Comparison of ENCODE assay signal across 25 mouse cellular contexts in genomic region chr2:60920076-60920475, GRCm38 (mm10). TPM values are rescaled to one million over a fixed set of nuclear protein-coding genes. Genes with fewer than 3 reads are reported as not detected.
DNase-seq lines count a peak whose midpoint lies in the region; ATAC-seq and TF ChIP-seq lines count a peak whose summit lies in the region.
"Had no signal": no experiment of that assay in that cellular context is flagged by ENCODE, and none has a peak within 500 bp of the region (broad histone marks: within the 10 kb centered on the region; RNA-seq: fewer than 3 reads in every experiment).

No protein-coding gene starts in this region.

- no peaks in the 10 kb centered on the region for H3K36me3 ChIP-seq in heart, embryonic 11.5 days (ENCODE audit: control insufficient read depth, insufficient read depth, low read length)
- H3K36me3 ChIP-seq in heart, embryonic 15.5 days = no peaks in the 10 kb centered on the region
- no peaks in the 10 kb centered on the region for H3K36me3 ChIP-seq in lung, embryonic 14.5 days (ENCODE audit: insufficient read depth)
- H3K36me3 ChIP-seq: forebrain, embryonic 10.5 days; G1E; hindbrain, embryonic 12.5 days; hindbrain, embryonic 15.5 days had no signal

- 0 out of 2 replicates have a peak overlapping the region, but pooled peaks have one; percentile 22 for H3K27ac ChIP-seq in heart, embryonic 11.5 days (ENCODE audit: low read depth, low read length)
- H3K27ac ChIP-seq in heart, embryonic 15.5 days = peak overlapping the region; percentile 24; the same call in 1 of the 2 replicates
- H3K27ac ChIP-seq in lung, embryonic 14.5 days (ENCODE audit: low read depth) = no peak overlapping the region
- H3K27ac ChIP-seq: forebrain, embryonic 10.5 days; forebrain, embryonic 13.5 days; hindbrain, embryonic 12.5 days; hindbrain, embryonic 15.5 days had no signal

- H3K27me3 ChIP-seq in heart, embryonic 11.5 days (ENCODE audit: control insufficient read depth, insufficient read depth, low read length) = no peaks in the 10 kb centered on the region
- no peaks in the 10 kb centered on the region for H3K27me3 ChIP-seq in heart, embryonic 15.5 days
- no peaks in the 10 kb centered on the region for H3K27me3 ChIP-seq in lung, embryonic 14.5 days (ENCODE audit: insufficient read depth, low read length)
- H3K27me3 ChIP-seq: CH12.LX; forebrain, embryonic 13.5 days; hindbrain, embryonic 12.5 days; hindbrain, embryonic 15.5 days; Patski had no signal

- ATAC-seq in heart, embryonic 11.5 days (replicated peaks; ENCODE audit: insufficient number of reproducible peaks, low FRiP score, low TSS enrichment) = no peak
- ATAC-seq in heart, embryonic 15.5 days (replicated peaks; ENCODE audit: insufficient number of reproducible peaks, insufficient read depth, low FRiP score, low read depth) = no peak
- no peak for ATAC-seq in lung, embryonic 14.5 days (ENCODE audit: insufficient read depth)
- ATAC-seq: forebrain, embryonic 13.5 days; forebrain, embryonic 16.5 days; intestine, postnatal 0 days; Patski had no signal

- DNase-seq in heart, adult 11 months = peak; percentile 89
- DNase-seq in heart, adult 9 months (ENCODE audit: low spot score in 2 of 2) = no peak
- no peak for DNase-seq in heart, postnatal 25 days (ENCODE audit: low spot score)
- no peak for DNase-seq in heart, postnatal 14 days
- peak; percentile 24 for DNase-seq in lung, embryonic 14.5 days
- no peak for DNase-seq in lung, postnatal 10 days
- DNase-seq: adrenal gland, postnatal 10 days; adrenal gland, postnatal 36 days; B cell, adult 2 months; cerebellum, adult 18-20 months; cerebellum, adult 9-10 months; cerebellum, postnatal 14 days; gastrocnemius, postnatal 25 days; kidney, adult 2 months had no signal

- no peak overlapping the region for H3K9ac ChIP-seq in heart, embryonic 11.5 days (ENCODE audit: low read depth, low read length)
- no peak overlapping the region for H3K9ac ChIP-seq in heart, embryonic 15.5 days
- no peak overlapping the region for H3K9ac ChIP-seq in lung, embryonic 14.5 days
- H3K9ac ChIP-seq: forebrain, embryonic 13.5 days; hindbrain, embryonic 12.5 days; hindbrain, embryonic 15.5 days had no signal

- intact Hi-C loops in heart, postnatal 25 days (cut with DNase I) = loop anchor here (5.0 kb wide), 1 partner anchor 108 kb away; no protein-coding TSS in a partner anchor
- intact Hi-C loops in heart, postnatal 14 days (cut with DNase I) = no loop called here

- no peak for TF ChIP-seq CTCF in lung, embryonic 14.5 days (IDR thresholded peaks at IDR 0.05; ENCODE audit: low read depth)

- 4% methylated on average over 3 of the region's 3 CpGs for WGBS in heart, embryonic 11.5 days (ENCODE audit: insufficient replicate concordance)
- WGBS in heart, embryonic 15.5 days = 14% methylated on average over 3 of the region's 3 CpGs
- WGBS in lung, embryonic 14.5 days = 25% methylated on average over 3 of the region's 3 CpGs

- no peak overlapping the region for H3K4me2 ChIP-seq in heart, embryonic 11.5 days
- H3K4me2 ChIP-seq in heart, embryonic 15.5 days = no peak overlapping the region
- H3K4me2 ChIP-seq in lung, embryonic 14.5 days = no peak overlapping the region
- H3K4me2 ChIP-seq: forebrain, embryonic 13.5 days; hindbrain, embryonic 12.5 days; hindbrain, embryonic 15.5 days had no signal

- H3K4me3 ChIP-seq in heart, embryonic 11.5 days (ENCODE audit: low read depth, low read length) = no peak overlapping the region
- H3K4me3 ChIP-seq in heart, embryonic 15.5 days = no peak overlapping the region
- no peak overlapping the region for H3K4me3 ChIP-seq in lung, embryonic 14.5 days (ENCODE audit: low read depth, low read length)
- H3K4me3 ChIP-seq: forebrain, embryonic 10.5 days; forebrain, embryonic 13.5 days; hindbrain, embryonic 12.5 days; hindbrain, embryonic 15.5 days had no signal

- peaks cover 70% of the 10 kb centered on the region for H3K4me1 ChIP-seq in heart, embryonic 11.5 days (ENCODE audit: control insufficient read depth, insufficient read depth, low read length)
- peaks cover 68% of the 10 kb centered on the region for H3K4me1 ChIP-seq in heart, embryonic 15.5 days (replicated peaks)
- peaks cover 29% of the 10 kb centered on the region for H3K4me1 ChIP-seq in lung, embryonic 14.5 days (ENCODE audit: insufficient read depth)
- H3K4me1 ChIP-seq: forebrain, embryonic 10.5 days had no signal

- no peaks in the 10 kb centered on the region for H3K9me3 ChIP-seq in heart, embryonic 11.5 days (replicated peaks; ENCODE audit: control insufficient read depth, low read length)
- no peaks in the 10 kb centered on the region for H3K9me3 ChIP-seq in heart, embryonic 15.5 days (replicated peaks)
- no peaks in the 10 kb centered on the region for H3K9me3 ChIP-seq in lung, embryonic 14.5 days (ENCODE audit: low read depth, low read length)
- H3K9me3 ChIP-seq: forebrain, embryonic 10.5 days; forebrain, embryonic 13.5 days; G1E; hindbrain, embryonic 12.5 days; hindbrain, embryonic 15.5 days had no signal

RNA-seq across cellular contexts. Expression of gene Rbms1, which starts 42.9 kb away (rescaled TPM):
- polyA plus RNA-seq in heart, embryonic 11.5 days (2014; fragmentation: Nextera tagmentation; extraction: Ambion mirVana) = 101 and 121 TPM in 2 replicates
- 10 to 100 TPM; 47.3 to 47.7 TPM for total RNA-seq in heart, postnatal 25 days (2021)
- polyA plus RNA-seq in heart, embryonic 15.5 days (2015; fragmentation: Nextera tagmentation; extraction: Ambion mirVana) = 72.6 and 106 TPM in 2 replicates
- total RNA-seq in heart, postnatal 14 days (2021) = 10 to 100 TPM; 60.8 to 65.8 TPM
- 127 and 136 TPM in 2 replicates for polyA plus RNA-seq in lung, embryonic 14.5 days (2014; fragmentation: Nextera tagmentation; extraction: Ambion mirVana)

Comparison
In these comparisons a context has a peak if more than half of its experiments do, and no peak if none do; other contexts are left out.
1. DNase-seq: peak in heart, adult 11 months (single experiment) and lung, embryonic 14.5 days (single experiment); none in heart, adult 9 months (0 of 2), heart, postnatal 25 days (single experiment), heart, postnatal 14 days (0 of 2) and lung, postnatal 10 days (single experiment).